Mouse (Mus musculus) erythroblast, embryonic 14.5 days (primary cell): ENCODE measurements at regions not wholly inside any gene's neighbourhood (a gene's known extent, or its start where the extent isn't known, plus 50 kb on each side); places are given as distances from the start of the nearest gene placed in this dataset.

ENCODE experiments used
- GATA1 ChIP-seq: IDR thresholded peaks from 2 replicates; pipeline ENCODE4 v1.6.1; 2012; ENCODE audit warnings: low read length, inconsistent platforms, mixed read lengths
- TAL1 ChIP-seq: IDR thresholded peaks from 3 replicates; pipeline ENCODE4 v1.6.1; 2012; ENCODE audit warnings: low read length, inconsistent platforms, mixed read lengths

GRCm38 (mm10) chr8:92437075-92437663 lies 79.7 kb downstream of the Irx5 start:
- TF ChIP-seq GATA1 (no peak), TAL1 (no peak)
